Mouse (Mus musculus): Measurements from ENCODE around the gene Fam169b. TPM values are rescaled to one million over a fixed set of nuclear protein-coding genes. Genes with fewer than 3 reads are reported as not detected.

Fam169b gene
- under 1 TPM; 0.31 to 0.67 TPM for total RNA-seq (2021)
- long read RNA-seq, experiment 1 = 0 reads
- long read RNA-seq, experiment 2, partial matches to known transcripts = 0 of 2 reads
- long read RNA-seq, experiment 2, other reads (novel, unspliced or antisense) = 2 of 2 reads

DNA sequence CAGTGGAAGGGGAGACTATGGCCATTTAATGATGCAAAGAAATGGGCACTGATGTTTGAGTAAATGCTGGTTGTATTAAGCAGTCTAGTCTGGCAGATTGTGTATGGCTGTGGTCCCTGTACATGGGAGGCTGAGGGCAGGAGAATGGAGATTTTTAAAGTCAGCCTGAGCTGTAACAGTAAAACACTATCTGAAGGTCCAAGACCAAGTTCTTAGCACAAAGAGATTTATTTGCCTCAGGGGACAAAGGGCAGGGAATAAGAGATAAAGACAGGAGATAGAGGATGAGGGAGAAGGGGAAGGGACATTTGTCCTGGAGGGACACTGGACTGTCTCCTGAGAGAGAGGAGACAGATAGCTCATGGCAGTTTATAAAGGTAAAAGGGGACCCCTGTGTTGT lies at the start of gene Fam169b:
Fam169b (plus strand) TSS at position 325 of the 400 bp plus-strand sequence.
- DNase-seq (ENCODE audit: low spot score in 2 of 2) = no peak

DNA sequence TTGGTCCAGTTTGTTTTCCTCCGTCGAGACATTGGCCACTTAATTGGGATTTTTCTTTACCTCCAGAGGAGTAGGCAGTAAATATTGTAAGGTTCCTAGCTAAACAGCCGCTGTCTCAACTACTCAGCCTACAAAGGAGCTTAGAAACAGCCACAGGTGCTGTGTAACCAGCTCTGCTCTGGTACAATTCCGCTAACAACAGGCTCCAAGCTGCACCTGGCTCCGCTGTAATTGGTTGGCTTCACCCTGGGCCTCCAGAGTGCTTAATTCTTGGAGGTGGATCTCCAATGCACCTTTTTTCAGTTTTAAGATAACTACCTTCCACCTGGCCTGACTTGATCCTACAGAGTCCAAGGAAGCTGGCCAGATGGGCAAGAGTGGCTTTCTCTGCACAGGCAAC lies 49.6 kb upstream of the Fam169b start:
- no peak for DNase-seq (ENCODE audit: low spot score in 2 of 2)

DNA sequence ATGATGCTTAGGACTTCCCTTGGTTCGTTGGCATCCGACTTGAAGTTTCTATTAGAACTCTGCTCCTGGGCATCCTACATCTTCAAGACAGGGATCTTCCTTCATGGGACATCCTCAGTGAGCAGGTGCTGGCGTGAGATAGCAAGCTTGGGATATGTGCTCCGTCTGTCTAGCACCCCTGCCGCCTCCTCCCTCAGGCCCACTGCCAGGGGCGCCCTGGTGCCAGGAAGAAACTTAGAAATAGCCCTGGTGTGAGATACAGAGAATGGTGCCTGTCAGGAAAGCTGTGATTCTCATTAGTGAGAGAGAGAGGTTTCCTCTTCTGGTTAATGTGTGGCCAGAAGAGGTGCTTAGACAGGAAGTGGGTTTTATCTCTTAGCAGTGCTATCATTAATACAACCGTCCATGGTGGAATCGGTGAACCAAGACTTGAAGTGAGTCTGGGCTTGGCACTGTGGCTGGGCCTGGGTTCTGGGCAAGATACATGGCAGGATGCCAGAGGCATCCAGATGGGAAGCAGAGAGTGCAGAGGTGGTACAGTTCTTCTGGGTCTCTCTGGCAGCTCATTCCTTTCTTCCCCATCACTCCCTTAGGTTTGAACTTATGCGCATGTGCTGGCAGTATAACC lies 48.1 kb upstream of the Fam169b start:
- no peak for DNase-seq (ENCODE audit: low spot score in 2 of 2)

DNA sequence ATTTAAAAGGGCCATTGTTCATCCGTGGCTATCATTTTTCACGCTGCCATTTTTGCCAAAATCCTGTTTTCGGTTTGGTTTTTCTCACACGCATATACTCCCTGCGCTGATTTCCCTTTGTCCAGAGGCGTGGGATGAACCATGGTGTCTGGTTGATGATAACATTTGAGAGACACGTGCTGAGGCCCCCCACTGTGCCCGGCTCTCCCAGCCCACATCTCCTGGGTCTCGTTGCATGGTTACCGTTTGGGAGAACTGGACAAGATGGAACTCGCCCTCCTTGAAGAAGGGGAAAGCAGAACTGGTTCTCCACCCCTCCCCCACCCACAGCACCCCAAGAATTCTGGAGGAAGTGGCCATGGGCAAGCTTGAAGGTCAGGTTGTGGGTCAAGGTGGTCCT lies 46.6 kb upstream of the Fam169b start:
- DNase-seq (ENCODE audit: low spot score in 2 of 2) = no peak

DNA sequence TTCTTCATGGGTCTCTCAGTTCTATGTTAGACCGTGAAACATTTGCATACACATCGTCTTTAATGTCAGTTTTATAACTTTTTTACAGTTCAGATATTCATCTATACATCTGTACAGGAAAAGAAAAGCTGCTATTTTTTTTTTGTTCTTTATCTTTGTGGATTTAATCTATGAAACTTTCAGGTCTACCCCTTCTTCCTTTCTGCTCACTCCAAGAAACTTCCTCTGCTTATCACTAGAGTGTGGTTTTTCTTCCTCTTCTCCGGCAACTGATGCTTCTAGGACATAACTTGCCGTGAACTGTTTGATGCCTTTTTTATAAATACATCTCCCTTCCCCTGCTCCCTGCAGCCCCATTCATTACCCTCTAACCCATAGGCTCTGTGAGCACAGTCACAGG lies 46.0 kb upstream of the Fam169b start:
- DNase-seq (ENCODE audit: low spot score in 2 of 2) = no peak

DNA sequence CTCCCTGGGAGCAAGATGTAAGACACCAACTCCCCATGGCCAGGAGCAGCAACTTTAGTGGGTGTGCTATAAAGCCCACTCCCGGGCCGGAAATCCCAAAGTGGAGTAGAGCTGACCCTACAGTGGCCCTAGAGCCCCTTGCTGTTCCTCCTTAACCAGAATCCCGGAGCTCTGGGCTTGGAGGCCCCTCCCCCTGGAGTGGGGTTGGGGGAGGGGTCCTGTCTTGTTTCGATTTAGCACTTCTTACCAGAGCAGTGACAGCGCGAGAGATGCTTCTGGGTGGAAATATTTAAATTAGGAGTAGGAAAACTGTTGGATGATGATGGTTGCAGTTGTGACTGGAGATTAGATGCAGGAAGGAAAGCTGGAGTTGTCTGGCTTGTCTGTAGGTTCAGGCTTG lies 45.1 kb upstream of the Fam169b start:
- DNase-seq (ENCODE audit: low spot score in 2 of 2) = no peak

DNA sequence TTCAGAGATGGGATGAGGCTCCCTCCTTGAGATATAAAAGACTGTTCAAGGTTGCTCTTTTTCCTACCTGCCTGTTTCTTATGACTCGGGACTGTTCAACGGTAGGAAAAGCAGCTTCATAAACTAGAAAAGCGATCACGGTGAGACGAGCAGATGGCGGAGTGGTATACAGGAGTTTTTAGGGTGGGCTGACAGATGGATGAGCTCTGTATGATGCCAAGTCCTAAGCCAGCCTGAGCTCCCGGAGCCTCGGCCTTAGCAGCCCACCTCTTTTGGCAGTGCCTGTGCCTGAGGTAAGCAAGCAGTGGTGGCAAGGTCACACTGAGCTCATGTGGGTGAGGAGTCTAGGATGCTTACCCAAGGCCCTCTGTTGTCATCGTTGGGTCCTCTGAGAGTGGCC lies 42.8 kb upstream of the Fam169b start:
- no peak for DNase-seq (ENCODE audit: low spot score in 2 of 2)

DNA sequence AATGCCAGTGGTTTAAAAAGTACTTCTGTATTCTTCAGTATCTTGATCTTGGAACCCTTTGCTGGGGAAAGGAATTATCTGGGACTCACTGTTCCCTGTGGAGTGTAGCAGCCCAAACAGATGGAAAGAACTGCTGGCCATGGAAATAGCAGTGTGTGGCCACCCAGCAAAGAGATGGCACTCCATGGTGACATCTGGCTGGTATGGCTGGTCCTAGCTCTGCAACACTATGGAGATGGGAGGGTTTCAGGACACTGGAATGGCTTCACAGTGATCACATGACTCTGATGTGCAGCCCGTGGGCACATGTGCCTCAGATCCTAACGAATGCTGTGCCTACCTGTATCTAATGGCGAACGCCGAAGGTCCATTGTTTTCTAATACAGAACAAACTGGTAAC lies 41.1 kb upstream of the Fam169b start:
- DNase-seq (ENCODE audit: low spot score in 2 of 2) = no peak

DNA sequence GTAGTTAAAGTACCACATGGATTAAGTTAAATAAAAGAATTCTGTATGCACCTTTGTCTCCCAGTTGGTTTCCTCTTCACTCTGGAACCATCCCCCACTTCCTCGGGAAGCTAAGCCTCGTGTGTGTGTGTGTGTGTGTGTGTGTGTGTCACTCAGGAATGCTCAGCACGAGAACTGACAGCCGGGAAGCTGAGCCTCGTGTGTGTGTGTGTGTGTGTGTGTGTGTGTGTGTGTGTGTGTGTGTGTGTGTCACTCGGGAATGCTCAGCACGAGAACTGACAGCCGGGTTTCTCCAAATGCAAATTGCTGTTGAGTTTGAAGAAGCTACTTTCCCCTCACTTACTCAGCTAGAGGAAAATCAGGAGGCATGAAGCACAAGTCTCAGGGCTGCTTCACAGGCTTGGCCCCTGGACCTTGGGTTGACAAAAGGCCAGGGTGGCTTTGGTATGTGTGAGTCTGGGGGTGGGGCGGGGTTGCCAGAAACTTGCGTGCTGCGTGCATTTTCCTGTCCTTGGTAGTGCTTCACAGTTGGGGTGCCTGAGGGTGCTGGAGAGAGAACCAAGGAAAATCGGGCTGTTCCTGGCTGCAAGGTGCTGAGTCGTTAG lies 39.9 kb upstream of the Fam169b start:
- no peak for DNase-seq (ENCODE audit: low spot score in 2 of 2)

DNA sequence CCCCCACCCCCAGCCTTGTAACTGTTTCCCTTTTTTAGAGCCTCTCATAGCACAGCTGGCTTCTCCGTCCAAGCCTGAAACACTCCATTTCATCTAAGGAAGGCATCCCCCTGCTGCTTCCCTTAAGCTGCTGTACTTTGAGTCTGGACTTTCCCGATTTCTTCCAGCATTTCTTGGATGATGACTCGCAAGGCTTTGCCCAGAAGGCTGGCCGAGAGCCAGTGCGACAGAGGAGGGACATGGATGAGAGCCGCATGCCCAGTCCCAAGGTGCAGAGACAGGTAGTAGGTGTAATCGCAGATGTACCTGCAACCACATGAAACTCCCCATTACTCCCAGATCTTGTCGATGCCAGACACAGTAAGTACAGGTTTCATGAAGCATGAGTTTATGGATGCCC lies 36.8 kb upstream of the Fam169b start:
- no peak for DNase-seq (ENCODE audit: low spot score in 2 of 2)

DNA sequence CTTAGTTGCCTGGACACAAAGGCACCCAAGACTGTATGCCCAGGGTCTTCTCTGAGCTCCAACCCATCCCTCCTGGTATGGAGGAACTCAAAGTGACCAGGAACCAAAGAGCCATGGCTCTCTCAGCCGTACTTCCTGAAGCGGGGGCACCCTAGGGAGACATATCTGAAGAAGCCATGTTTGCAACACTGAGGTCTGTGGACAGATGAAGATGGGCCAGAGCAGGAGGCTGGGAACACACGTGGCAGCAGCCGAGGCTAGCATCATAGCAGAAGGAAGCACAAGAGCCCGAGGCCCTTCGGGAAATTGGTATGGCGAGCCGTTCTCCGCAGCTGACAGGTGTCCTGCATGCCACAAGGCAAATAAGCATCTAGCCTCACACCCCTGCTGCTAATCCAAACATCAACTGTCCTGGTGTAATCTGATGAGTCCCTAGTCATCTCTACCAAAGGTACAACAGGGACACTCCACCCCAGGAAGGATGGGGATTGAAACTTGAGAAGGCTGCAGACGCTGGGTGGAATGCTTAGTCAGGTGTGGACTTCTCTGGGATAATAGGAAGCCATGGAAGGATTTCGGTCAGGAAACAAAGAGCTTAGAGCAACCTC lies 34.3 kb upstream of the Fam169b start:
- DNase-seq (ENCODE audit: low spot score in 2 of 2) = no peak

DNA sequence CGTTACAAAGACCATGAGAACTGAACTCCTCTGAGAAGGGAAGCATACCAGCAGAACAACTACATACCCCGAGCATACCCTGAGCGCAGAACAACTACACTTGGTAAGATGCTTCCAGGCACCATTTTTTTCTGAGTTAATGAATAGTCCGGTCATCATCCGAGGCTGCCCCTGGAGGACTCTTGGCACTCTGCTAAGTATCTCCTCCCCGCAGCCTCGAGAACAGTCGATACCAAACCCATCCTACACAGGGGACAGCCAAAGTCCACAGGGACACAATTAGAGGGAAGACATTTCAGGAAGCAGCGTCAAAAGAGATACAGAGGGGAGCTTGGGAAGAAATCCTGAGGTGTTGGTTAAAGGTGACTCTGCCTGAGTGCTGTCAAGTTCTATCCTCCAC lies 32.4 kb upstream of the Fam169b start:
- no peak for DNase-seq (ENCODE audit: low spot score in 2 of 2)

DNA sequence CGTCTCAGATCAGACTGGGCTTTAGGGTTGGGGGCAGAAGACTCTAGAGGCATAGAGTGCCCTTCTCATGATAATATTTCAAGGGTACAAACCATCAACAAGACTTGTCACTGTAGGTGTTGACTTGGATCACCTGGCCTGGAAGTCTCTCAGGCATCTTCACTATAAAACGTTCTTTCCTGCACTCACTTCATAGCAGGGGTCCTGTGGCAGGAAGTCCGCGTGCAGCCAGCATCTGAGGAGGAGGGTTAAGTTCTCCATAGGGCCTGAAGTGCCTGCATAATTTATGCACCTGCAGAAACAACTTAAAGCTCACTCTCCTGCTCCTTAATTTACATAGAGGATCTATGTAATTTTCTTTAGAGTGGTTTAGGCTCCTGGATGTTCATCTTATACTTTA lies 28.0 kb upstream of the Fam169b start:
- no peak for DNase-seq (ENCODE audit: low spot score in 2 of 2)

DNA sequence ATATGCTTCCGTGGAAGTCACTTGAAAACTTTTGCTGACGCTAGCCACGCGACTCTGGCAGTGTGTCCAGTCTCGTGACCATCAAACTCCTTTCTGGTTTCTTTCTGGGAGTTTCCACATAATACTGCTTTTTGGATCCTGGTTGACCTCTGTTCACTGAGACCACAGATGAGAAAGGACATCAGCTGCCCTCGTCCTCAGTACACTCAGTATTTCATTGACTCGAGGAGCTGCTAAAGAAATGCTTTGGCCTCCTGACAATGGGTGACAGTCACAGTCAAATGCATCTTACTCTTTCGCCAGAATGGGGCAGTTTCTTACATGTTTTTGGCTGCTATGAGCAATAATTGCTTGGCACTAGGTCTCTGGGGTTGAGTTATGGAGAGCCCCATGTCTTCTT lies 27.4 kb upstream of the Fam169b start:
- no peak for DNase-seq (ENCODE audit: low spot score in 2 of 2)

DNA sequence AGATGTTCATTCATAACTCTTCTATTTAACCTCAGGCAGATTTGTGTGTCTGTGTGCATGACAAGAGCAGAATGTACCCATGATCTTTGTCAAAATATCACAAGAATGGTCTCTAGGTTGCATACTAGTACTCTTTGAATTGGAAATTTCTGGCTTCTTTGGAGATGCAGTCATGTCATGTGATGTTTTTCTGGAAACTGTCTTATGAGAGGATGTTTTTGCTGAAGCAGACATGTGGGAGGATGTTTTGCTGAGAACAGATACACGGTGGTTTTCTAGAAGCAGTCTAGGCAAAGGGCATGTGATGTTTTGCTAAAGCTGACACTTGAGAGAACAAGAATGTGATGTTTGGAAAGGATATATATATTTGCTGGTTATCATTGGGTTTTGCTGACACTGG lies 23.2 kb upstream of the Fam169b start:
- no peak for DNase-seq (ENCODE audit: low spot score in 2 of 2)

DNA sequence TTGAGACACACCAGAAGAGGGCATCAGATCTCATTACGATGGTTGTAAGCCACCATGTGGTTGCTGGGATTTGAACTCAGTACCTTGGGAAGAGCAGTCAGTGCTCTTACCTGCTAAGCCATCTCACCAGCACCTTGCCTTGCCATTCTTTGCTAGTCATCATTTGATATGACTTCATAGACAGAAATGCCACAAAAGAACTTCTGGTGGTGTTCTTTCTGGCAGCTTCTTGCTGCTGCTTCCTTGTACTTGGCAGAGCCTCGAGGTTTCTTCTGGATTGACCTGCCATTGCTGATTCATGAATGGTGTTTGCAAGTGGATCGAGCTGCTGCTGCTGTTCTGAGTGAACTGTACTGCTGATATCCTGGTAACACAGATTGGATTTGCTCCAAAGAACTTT lies 22.7 kb upstream of the Fam169b start:
- DNase-seq (ENCODE audit: low spot score in 2 of 2) = no peak

DNA sequence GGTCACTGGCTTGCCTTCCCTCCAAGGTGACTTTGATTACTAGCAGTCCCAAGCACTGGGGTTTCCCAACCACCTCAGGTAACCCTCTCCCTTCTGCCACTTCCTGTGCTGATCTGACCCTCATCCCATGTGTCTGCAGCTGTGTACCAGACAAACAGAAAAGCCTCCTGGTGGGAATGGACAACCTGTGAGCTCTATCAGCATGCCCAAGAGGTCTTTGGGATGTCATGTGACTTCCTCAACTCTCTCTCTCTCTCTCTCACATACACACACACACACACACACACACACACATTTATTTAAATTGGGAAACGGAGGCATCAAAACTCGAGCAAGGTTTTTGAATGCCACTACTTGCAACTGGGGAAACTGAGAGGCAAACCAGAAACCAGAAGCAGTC lies 15.9 kb upstream of the Fam169b start:
- no peak for DNase-seq (ENCODE audit: low spot score in 2 of 2)

DNA sequence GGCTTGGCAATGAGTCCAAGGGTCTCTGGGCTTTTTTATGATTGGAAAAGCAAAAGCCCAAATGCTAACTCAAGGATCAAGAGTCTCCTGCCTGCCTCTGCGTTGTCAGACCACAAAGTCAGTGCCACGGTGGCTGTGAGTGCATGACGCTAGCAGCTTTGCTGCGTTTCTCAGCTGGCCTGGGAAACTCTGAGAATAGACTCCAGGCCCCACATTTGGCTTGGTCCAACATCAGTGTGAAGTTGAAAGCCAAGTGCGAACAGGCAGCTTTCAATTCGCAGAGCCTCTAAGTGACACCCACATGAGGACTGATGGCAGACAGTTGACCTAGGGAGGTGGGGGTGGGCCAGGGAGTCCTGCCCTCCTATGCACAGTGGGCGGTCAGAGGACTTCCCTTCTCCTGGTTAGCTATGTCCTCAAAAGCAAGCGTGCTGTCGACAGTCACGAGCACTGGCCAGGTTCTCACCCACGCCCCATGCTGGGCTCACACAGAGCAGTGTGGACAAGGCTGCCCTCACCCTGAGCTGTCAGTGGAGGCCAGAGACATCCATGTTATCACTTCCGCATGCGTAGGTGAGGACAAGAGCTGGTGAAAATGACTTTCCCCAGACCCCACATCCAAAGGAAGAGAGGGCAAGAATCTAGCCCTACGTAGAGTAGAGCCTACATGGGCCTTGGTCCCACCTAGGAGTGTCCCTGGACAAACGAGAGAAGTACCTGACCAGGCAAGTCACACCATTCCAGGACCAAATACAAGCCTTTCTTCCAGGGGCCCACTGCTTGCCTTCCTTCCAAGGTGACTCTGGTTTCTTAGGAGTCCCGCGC lies 15.1 kb upstream of the Fam169b start:
- DNase-seq (ENCODE audit: low spot score in 2 of 2) = no peak

DNA sequence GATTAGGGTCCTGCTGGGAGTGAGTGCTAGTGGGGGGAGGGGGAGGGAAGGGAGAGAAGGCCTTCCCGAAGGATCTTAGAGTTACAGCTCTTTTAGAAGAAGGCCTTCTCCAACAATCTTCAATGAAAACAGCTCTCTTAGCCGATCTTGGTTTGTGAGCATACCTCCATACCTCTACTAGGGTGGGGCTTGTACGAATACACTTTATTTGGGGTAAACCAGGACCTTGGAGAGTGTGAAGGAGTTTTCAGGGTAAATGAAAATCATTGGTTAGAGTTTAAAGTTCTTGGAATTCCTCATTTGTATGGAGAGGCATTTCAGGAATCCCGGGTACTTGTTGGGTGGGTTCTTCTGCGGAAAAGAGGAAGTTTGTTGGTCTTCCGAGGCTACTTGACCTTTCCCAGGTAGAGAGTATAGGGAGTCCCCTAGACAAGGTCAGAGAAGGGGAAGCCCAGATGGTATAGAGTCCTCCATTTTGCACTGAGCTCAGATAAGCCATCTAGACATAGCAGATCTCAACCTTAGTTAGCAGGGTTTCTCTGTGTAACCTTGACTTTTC lies 14.0 kb upstream of the Fam169b start:
- DNase-seq (ENCODE audit: low spot score in 2 of 2) = no peak

DNA sequence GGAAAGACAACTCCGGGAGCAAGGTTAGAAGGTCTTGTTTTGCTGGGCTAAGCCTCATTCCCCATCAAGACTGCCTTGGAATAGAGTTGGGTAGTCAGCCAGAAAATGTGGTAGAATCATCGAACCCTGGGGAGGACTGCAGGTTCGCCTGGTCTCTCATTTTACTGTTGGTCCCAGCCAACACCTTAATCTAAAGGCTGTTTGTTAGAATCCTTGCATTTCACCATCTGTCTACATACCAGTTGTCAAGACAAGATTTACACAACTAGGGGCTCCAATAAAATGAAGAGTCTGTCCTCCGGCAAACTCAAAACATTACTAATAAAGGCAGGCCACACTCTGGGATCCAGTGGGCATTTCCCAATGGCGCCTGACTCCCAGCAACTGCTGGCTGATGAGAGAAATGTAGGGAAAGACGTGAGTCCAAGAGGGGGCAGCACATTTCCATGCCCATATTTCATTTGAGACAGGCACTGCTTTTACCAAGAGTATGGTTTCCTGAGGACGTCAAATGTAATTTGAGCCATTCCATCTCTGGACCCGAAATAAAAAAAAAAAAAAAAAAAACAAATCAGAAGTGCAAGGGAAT lies 10.9 kb upstream of the Fam169b start:
- no peak for DNase-seq (ENCODE audit: low spot score in 2 of 2)

DNA sequence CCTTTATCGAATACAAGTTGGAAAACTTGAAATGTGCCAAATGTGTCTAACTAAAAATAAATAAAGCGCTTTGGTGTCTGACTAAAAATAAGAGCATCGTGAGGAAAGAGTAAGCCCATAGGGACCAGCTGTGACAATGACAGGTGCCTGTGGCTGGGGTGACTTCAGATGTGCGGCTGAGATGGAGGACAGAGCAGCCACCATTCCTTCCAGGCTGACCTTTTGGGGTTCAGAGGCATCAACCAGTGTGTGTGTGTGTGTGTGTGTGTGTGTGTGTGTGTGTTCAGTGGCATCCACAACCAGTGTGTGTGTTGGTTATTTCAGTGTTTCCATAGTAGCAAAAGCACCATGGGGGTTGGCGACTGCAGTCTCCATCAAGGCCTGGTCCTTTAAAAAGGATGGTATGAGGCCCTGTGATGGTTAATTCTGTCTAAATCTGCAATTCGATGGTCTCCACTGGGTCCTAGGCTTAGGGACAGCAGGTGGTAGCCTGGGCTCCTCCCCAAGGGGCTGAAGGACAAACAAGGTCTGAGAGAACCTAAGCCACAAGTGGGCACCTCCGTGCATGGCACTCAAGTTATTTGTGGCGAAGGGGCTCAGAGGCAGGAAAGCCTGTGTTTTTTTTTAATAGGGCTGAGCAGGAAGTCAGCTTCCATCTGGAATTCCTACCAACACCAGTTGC lies 10.2 kb upstream of the Fam169b start:
- DNase-seq (ENCODE audit: low spot score in 2 of 2) = peak in 1 of 2 experiments; percentile 26

Measured in layer of hippocampus, postnatal 14 days (tissue).